Mouse (Mus musculus) liver, embryonic 12.5 days (tissue): ENCODE measurements at regions not wholly inside any gene's neighbourhood (a gene's known extent, or its start where the extent isn't known, plus 50 kb on each side); places are given as distances from the start of the nearest gene placed in this dataset.
A peak's percentile ranks its signal among the peaks of the same experiment; 100 is the strongest.

Source experiments
- ATAC-seq: fragments of 200-750 bp; cut with Nextera tagmentation; 2 replicates; pipeline ENCODE4 v1.8.0; 2017; ENCODE audit warnings: moderate number of reproducible peaks, mild to moderate bottlenecking, moderate library complexity
- H3K27ac ChIP-seq: fragments of 300-500 bp; sonication (generic); 2 replicates; pipeline ENCODE4 v1.5.1; 2016; ENCODE audit warnings: mild to moderate bottlenecking
- H3K27me3 ChIP-seq: fragments of 300-500 bp; sonication (generic); replicated peaks from 2 replicates; pipeline ENCODE4 v1.6.1; 2016; ENCODE audit warnings: mild to moderate bottlenecking, moderate library complexity
- H3K36me3 ChIP-seq: fragments of 300-500 bp; sonication (generic); 2 replicates; pipeline ENCODE4 v1.6.1; 2016; ENCODE audit warnings: mild to moderate bottlenecking, moderate library complexity
- H3K4me1 ChIP-seq: fragments of 300-500 bp; sonication (generic); 2 replicates; pipeline ENCODE4 v1.6.1; 2016
- H3K4me2 ChIP-seq: fragments of 300-500 bp; sonication (generic); 2 replicates; pipeline ENCODE4 v1.6.1; 2016; ENCODE audit warnings: mild to moderate bottlenecking, moderate library complexity
- H3K4me3 ChIP-seq: fragments of 300-500 bp; sonication (generic); 2 replicates; pipeline ENCODE4 v1.5.1; 2016; ENCODE audit warnings: mild to moderate bottlenecking, moderate library complexity
- H3K9ac ChIP-seq: fragments of 300-500 bp; sonication (generic); 2 replicates; pipeline ENCODE4 v1.6.1; 2016; ENCODE audit warnings: mild to moderate bottlenecking, moderate library complexity
- H3K9me3 ChIP-seq: fragments of 300-500 bp; sonication (generic); replicated peaks from 2 replicates; pipeline ENCODE4 v1.6.1; 2016; ENCODE audit warnings: mild to moderate bottlenecking, moderate library complexity
- WGBS: fragments of 180-500 bp; shearing (Covaris S2); methylation state at CpG from one replicate; pipeline ENCODE4 v1.1.7; 2016; ENCODE audit not compliant: insufficient replicate concordance; 5-methylcytosine and 5-hydroxymethylcytosine counted together

DNA sequence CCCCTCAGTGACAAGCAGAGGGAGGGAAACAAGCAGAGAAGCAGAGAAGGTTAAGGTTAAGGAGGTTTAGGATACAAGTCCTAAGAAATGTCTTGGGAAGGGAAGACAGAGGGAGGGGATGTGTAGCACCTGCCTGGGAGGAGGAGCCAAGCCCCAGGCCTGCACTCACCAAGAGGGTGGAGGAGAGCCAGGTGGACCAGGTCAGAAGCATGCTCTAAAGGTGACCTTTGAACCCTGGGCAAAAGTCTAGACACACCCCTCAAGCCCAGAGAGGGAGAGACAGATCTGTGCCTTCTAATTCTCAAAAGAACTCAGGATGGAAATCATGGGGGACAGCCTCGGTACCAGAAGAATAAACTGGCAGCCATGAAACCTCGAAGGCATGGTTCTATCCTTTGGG is 54.4 kb upstream of the Calm2 start:
- Histone ChIP-seq H3K4me3 (no peak overlapping the region), H3K9me3 (no peaks in the 10 kb centered on the region), H3K4me1 (peaks cover 19% of the 10 kb centered on the region), H3K9ac (no peak overlapping the region), H3K36me3 (no peaks in the 10 kb centered on the region), H3K27ac (no peak overlapping the region), H3K4me2 (no peak overlapping the region), H3K27me3 (peaks cover 17% of the 10 kb centered on the region)
- ATAC-seq: no peak
- 30% methylated on average over 2 of the region's 2 CpGs for WGBS

DNA sequence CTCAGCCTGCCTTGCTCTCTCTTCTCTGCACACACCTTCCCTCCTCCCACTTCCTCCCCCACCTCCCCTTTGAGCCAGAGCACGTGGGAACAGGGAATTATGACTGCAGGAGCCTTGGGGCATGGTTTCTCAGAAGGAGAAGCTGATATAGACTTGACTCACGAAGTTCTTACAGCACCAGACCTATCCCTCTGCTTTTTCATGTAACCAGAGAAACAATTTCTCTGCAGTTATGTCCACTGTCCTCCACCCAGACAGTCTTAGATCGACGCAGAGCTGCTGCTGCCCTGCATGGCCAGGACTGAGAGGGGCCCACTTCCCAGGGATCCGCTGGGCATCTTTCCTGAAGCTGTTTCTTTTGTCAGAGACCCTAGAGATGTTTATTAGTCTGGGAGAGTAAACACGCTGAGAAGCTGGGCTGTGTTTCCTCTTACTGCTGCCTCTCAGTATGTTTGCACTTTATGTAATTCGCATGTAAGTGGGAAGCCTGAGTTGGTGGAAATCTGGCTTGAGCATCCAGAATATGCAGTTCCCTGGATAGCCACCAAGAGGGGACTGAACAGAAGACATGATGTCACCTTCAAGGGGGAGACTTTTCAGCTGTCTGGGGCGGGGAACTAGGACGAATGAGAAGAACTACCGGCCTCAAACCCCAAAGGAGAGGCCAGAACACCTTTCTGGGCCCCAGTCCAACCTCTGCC is 55.1 kb upstream of the Calm2 start:
- no peak for ATAC-seq
- WGBS: 33% methylated on average over 10 of the region's 10 CpGs
- Histone ChIP-seq H3K36me3 (no peaks in the 10 kb centered on the region), H3K4me2 (no peak overlapping the region), H3K4me1 (peaks cover 19% of the 10 kb centered on the region), H3K9ac (no peak overlapping the region), H3K4me3 (no peak overlapping the region), H3K27ac (no peak overlapping the region), H3K9me3 (no peaks in the 10 kb centered on the region), H3K27me3 (peaks cover 17% of the 10 kb centered on the region)

DNA sequence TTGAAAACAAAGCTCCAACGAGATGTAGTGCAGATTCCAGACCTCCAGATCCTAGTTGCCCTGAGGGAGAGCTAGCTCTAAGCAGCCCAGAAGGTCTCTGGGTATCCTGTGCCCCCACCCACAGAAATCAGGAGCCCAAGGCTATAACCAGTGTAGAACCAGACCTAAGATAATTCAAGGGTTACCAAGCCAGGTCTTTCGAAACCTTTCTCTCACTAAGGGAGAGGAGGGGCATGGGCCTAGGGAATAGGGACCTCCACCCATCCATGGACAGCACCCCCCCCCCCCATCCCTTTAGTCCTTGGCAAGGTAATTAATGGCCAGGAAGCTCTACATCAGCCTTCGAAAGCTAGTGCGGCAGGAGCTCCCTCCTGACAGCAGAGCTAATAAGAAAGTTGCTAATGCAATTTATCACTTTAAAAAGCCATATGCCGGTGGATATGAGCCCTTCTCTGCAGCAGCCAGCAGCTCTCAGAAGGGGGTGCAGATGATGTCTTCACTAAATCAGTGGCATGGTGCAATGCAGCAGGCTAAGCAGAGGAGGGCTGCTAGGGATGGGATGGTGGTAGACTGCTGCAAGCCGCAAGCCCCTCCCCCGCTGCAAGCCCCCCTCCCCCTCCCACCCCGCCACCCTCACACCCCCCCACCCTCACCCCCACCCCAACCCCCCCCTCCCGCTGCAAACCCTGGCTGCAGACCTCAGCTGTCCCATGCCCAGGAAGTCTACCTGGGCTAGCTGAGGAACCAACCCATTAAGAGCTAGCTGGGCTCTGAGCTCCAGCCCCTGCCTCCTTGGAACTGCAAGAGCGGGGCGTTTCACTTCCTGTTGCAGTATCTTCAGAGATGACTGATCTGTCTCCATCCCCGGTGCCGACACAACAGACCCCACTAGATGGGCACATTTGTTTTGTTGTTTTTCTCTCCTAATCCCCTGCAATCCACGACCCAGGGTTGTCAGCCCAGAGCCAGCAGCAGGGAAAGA is 55.9 kb upstream of the Calm2 start:
- Histone ChIP-seq H3K27ac (no peak overlapping the region), H3K4me1 (peaks cover 19% of the 10 kb centered on the region), H3K9ac (no peak overlapping the region), H3K27me3 (peaks cover 17% of the 10 kb centered on the region), H3K9me3 (no peaks in the 10 kb centered on the region), H3K36me3 (no peaks in the 10 kb centered on the region), H3K4me2 (peak overlapping the region; percentile 30), H3K4me3 (no peak overlapping the region)
- no peak for ATAC-seq
- 15% methylated on average over 13 of the region's 14 CpGs for WGBS

DNA sequence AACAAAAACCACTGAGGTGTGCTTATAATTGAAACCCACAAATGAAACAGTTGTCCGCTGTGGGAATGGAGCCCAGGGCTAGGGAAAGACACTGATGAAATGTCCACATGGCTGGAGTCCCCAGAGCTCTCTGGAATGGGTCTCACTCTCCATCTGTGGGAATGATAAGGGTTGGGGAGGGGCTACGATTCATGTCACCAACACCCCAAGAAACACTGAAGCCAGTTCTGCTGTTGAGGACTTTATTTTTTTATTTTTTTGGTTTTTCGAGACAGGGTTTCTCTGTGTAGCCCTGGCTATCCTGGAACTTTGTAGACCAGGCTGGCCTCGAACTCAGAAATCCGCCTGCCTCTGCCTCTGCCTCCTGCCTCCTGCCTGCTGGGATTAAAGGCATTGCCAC is 56.8 kb upstream of the Calm2 start:
- ATAC-seq: no peak
- H3K4me3 ChIP-seq: no peak overlapping the region
- peaks cover 22% of the 10 kb centered on the region for H3K4me1 ChIP-seq
- H3K27ac ChIP-seq: no peak overlapping the region
- H3K27me3 ChIP-seq: peaks cover 17% of the 10 kb centered on the region
- H3K9ac ChIP-seq: no peak overlapping the region
- H3K9me3 ChIP-seq: no peaks in the 10 kb centered on the region
- 0 out of 2 replicates have a peak overlapping the region, but pooled peaks have one; percentile 30 for H3K4me2 ChIP-seq
- WGBS: 54% methylated on average over 5 of the region's 5 CpGs
- H3K36me3 ChIP-seq: no peaks in the 10 kb centered on the region

DNA sequence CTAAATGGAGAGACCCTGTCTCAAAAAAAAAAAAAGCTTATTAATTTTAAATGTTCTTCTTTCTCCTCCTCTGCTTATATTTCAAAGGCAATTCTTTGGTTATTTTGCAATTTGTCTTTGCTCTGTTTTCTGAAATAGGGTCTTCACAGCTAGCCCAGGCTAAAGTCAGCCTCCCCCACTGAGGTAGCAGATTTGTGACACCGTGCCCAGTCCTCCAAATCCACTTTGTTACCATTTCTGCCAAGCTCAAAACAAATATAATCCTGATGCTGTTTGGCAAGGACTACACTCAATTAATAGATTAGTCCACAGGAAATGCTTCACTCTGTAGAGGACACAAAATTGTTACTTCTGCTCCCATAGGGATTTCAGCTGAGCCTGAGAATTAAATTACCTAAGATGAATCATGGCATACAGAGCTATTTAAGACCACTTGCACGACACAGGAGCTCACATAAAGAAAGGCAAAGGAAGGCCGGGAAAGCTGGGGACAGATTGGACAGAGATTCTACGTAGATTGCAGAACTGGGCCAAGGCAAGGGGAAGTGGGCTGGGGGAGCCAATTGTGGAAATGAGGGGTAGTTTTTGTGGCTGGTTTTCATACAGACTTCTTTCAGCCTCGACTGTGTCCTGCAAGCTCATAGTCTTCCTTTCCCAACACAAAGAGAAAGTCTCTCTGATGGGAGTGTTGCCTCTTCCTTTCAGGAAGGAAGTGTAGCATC is 58.4 kb upstream of the Calm2 start:
- Histone ChIP-seq H3K27me3 (peaks cover 9% of the 10 kb centered on the region; the same call in 1 of the 2 replicates), H3K9me3 (no peaks in the 10 kb centered on the region), H3K27ac (no peak overlapping the region), H3K36me3 (no peaks in the 10 kb centered on the region), H3K9ac (no peak overlapping the region), H3K4me1 (peaks cover 26% of the 10 kb centered on the region), H3K4me2 (no peak overlapping the region), H3K4me3 (no peak overlapping the region)
- 36% methylated on average over 5 of the region's 5 CpGs for WGBS
- ATAC-seq: no peak

DNA sequence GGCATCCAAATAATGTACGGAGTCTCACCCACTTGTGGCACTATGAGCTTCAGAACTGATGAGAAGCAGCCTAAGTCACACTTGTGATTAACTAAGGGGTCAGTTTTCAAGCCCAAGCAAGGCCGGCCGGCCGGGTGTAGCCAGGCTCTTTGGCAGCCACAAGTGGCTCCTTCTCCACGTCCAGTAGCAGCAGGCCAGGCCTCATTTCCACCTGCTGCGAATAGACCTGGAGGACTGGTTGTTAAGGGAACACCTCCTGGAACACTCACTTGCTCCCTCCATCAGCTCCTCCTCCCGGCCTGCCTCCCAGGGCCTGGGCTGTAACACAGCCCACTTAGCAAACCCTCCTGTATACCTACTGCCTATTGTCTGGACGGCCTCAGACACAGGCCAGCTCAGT is 61.1 kb upstream of the Calm2 start:
- ATAC-seq: no peak
- no peak overlapping the region for H3K9ac ChIP-seq
- H3K4me3 ChIP-seq: no peak overlapping the region
- H3K4me1 ChIP-seq: peaks cover 25% of the 10 kb centered on the region
- WGBS: 64% methylated on average over 8 of the region's 8 CpGs
- no peak overlapping the region for H3K27ac ChIP-seq
- H3K36me3 ChIP-seq: no peaks in the 10 kb centered on the region
- H3K4me2 ChIP-seq: no peak overlapping the region
- no peaks in the 10 kb centered on the region for H3K9me3 ChIP-seq
- no peaks in the 10 kb centered on the region for H3K27me3 ChIP-seq

DNA sequence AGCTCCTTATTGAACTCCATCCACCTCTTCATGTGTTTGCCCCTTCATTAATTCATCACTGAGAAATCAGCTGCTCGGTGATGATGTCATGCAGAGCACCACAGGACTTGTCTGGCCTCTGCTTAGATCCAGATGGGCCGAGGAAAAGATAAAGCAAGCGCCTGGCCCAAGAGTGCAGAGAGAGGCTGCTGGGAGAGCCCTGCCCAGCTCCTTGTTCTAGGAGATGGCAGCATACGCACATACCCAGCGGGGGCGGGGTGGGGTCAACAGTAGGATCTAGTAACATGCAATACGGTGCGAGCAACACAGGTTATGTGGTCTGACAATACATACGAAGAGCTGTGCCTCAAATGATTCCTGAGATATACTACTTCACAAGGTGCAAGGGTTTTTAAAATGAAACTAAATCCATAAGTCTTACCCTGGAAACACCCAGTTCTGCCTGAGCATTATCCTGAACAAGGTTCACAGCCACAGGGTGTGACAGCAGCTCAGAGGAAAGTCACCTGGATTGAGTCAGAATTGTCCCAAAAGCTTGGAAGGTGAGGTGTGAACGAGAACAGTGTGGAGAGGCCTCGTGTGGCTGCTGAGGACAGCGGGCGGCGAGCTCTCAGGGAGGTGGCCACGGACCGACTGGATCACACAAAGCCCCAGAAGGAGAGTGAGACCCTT is 62.0 kb upstream of the Calm2 start:
- WGBS: 67% methylated on average over 16 of the region's 16 CpGs
- no peak overlapping the region for H3K27ac ChIP-seq

DNA sequence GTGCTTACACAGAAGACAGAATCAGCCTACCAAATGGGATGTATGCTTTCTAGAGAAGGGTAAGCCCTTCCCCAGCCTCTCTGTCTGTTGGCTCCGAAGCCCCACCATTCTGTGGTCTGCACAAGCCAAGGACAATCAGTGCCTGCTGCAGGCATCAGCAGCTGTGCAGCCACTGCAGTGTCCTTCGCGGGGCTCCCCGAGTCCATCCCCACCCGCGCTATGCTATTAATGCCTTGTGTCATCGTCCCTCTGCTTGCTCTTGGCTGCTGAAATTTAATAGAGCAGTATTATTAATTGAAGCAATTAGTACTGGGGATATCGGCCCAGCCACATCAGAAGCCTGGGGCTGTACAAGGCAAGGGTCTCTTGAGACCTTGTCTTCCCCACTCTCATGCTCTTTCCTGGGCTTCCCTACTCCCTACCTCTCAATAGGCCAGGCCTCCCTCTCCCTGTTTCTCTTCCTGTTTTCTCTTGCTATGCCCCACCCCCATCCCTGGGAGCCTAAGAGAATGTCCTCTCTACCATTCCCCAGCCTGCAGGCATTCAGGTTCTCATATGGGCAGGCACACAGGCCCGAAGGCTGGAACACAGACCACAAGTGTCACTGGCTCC is 65.4 kb upstream of the Calm2 start:
- Histone ChIP-seq H3K27me3 (no peaks in the 10 kb centered on the region), H3K27ac (no peak overlapping the region), H3K4me1 (peaks cover 55% of the 10 kb centered on the region), H3K4me3 (no peak overlapping the region), H3K9ac (no peak overlapping the region), H3K9me3 (no peaks in the 10 kb centered on the region), H3K36me3 (no peaks in the 10 kb centered on the region), H3K4me2 (no peak overlapping the region)
- 63% methylated on average over 9 of the region's 9 CpGs for WGBS
- no peak for ATAC-seq

More for the DNA sequence above, 62.0 kb upstream of the Calm2 start:
- Histone ChIP-seq H3K9ac (no peak overlapping the region), H3K4me1 (peaks cover 27% of the 10 kb centered on the region), H3K4me3 (no peak overlapping the region), H3K36me3 (no peaks in the 10 kb centered on the region), H3K9me3 (no peaks in the 10 kb centered on the region), H3K4me2 (no peak overlapping the region), H3K27me3 (no peaks in the 10 kb centered on the region)
- ATAC-seq: no peak

DNA sequence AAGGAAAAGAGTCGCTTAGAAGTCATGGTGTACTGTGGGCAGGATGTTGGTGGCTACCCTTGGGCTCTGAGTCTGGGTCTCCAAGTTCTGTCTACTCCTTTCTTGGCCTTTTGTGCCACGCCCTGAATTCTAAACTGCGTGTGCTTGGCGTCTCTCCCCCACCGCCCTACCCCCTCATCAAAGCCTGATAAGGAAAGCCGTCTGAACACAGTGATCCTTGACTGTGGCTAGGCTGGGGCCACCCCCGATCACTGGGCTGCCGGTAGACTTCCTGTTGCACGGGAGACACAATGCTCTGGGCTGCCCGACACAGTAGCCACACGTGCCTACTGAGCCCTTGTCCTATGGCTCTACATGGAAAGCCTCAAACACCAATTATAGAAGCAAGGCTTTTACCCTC is 67.1 kb upstream of the Calm2 start:
- Histone ChIP-seq H3K27ac (peak overlapping the region; percentile 36; the same call in 1 of the 2 replicates), H3K4me1 (peaks cover 55% of the 10 kb centered on the region), H3K4me2 (peak overlapping the region; percentile 58), H3K9ac (peak overlapping the region; percentile 52), H3K4me3 (peak overlapping the region; percentile 31; the same call in 1 of the 2 replicates), H3K27me3 (no peaks in the 10 kb centered on the region), H3K36me3 (no peaks in the 10 kb centered on the region), H3K9me3 (no peaks in the 10 kb centered on the region)
- ATAC-seq: peak; percentile 86
- WGBS: 2% methylated on average over 11 of the region's 11 CpGs

DNA sequence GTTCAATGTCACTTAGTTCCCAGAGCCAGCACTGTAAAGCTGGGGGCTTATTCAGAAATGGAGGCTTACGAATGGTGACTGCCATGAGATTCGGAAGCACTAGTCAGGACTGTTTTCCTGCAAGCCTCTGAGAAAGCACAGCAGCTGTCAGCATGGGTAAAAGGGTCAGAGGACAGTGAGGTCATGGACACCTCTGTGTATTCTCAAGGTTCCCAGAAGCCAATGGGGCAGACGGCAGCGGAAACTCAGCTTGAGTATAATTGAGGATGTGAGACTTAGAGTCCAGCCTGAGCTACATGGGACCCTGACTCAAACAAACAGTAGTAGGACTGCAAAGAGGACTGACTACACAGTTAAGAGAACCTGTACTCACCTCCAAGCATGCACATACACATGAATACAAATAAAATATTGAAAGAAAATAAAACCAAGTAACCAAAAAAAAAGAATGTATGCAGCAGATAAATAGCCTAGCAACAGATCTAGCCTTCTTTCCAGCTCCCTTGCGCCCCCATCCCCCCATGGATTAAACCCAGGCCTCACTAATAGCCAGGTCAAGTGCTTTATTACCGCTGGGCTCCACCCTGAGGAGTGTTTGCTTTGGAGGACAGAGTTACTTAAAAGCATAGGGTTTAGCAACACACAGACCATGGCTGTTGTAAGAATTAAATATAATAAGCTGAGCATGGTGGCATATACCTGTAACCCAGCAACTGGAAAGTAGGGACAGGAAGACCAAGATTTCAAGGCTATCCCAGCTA is 67.8 kb upstream of the Calm2 start:
- Histone ChIP-seq H3K27ac (peak overlapping the region; percentile 36; the same call in 1 of the 2 replicates), H3K9ac (peak overlapping the region; percentile 52), H3K4me2 (peak overlapping the region; percentile 58), H3K4me1 (peaks cover 54% of the 10 kb centered on the region), H3K36me3 (no peaks in the 10 kb centered on the region), H3K4me3 (peak overlapping the region; percentile 31; the same call in 1 of the 2 replicates), H3K27me3 (peaks cover 2% of the 10 kb centered on the region; the same call in 1 of the 2 replicates), H3K9me3 (no peaks in the 10 kb centered on the region)
- WGBS: 56% methylated on average over 6 of the region's 6 CpGs
- no peak for ATAC-seq
